Mouse (Mus musculus) spleen, adult 2 months (tissue): ENCODE measurements around the gene Zfp764.
"Not testable (repeated sequence)": the region's sequence is repeated elsewhere in the genome, so short reads cannot be mapped to it uniquely, and the experiment has no call there.

Source experiments
- CTCF ChIP-seq: fragments of 200-500 bp; IDR thresholded peaks from 2 replicates; pipeline ENCODE4 v1.5.1; 2011; ENCODE audit warnings: mild to moderate bottlenecking, inconsistent platforms; ENCODE audit not compliant: insufficient read depth, insufficient read length, insufficient replicate concordance; ENCODE audit errors: extremely low read depth
- POLR2A ChIP-seq: fragments of 200-500 bp; IDR thresholded peaks from 2 replicates; pipeline ENCODE4 v1.6.1; 2011; ENCODE audit warnings: low read depth, low read length, inconsistent platforms

GRCm38 (mm10) chr7:127385560-127385959, 21.1 kb downstream of the Zfp764 start:
- TF ChIP-seq POLR2A, CTCF: not testable (repeated sequence)
